ENCODE assay signal across 36 mouse cellular contexts in the genomic region with DNA sequence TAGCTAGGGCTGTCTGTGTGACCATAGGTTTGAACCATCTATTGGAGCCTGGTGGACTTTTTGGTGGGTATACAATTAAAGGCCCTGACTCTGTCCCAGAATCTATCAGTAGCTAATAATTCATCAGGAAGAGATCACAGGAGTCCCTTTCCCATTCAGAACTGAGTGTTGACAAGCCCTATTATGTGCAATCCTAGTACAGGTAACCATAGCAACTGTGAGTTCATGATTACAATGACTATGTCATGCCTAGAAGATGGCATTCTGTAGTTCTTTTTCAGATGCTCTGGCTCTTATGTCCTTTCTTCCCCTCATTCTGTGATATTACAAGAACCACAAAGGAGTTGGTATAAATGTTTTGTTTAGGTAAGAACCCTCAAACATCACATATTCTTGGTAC. TPM values are rescaled to one million over a fixed set of nuclear protein-coding genes. Genes with fewer than 3 reads are reported as not detected.
DNase-seq lines count a peak whose midpoint lies in the region; ATAC-seq and TF ChIP-seq lines count a peak whose summit lies in the region.
"Had no signal": no experiment of that assay in that cellular context is flagged by ENCODE, and none has a peak within 500 bp of the region (broad histone marks: within the 10 kb centered on the region; RNA-seq: fewer than 3 reads in every experiment).

No protein-coding gene starts in this region.

- no peak overlapping the region for H3K9ac ChIP-seq in forebrain, embryonic 14.5 days (ENCODE audit: low read length)
- H3K9ac ChIP-seq in hindbrain, postnatal 0 days (replicated peaks; ENCODE audit: low read length), result no peak overlapping the region
- no peak overlapping the region for H3K9ac ChIP-seq in hindbrain, embryonic 13.5 days
- no peak overlapping the region for H3K9ac ChIP-seq in midbrain, postnatal 0 days (replicated peaks; ENCODE audit: low read length, poor library complexity, severe bottlenecking)
- H3K9ac ChIP-seq: embryonic facial prominence, embryonic 12.5 days; embryonic facial prominence, embryonic 15.5 days; forebrain, embryonic 15.5 days; hindbrain, embryonic 14.5 days had no signal

- no peak overlapping the region for H3K4me2 ChIP-seq in forebrain, embryonic 14.5 days (ENCODE audit: low read length)
- H3K4me2 ChIP-seq in hindbrain, postnatal 0 days (ENCODE audit: low read depth, low read length), result no peak overlapping the region
- no peak overlapping the region for H3K4me2 ChIP-seq in hindbrain, embryonic 13.5 days
- H3K4me2 ChIP-seq in midbrain, postnatal 0 days (ENCODE audit: low read depth, low read length, poor library complexity, severe bottlenecking), result no peak overlapping the region
- H3K4me2 ChIP-seq: embryonic facial prominence, embryonic 12.5 days; embryonic facial prominence, embryonic 15.5 days; forebrain, embryonic 15.5 days; heart, embryonic 11.5 days; hindbrain, embryonic 14.5 days had no signal

- ATAC-seq in forebrain, embryonic 14.5 days, result no peak
- 0 out of 2 replicates have a peak, but pooled peaks have one; percentile 55 for ATAC-seq in hindbrain, postnatal 0 days
- no peak for ATAC-seq in hindbrain, embryonic 13.5 days (ENCODE audit: low FRiP score)
- peak; percentile 69 for ATAC-seq in midbrain, postnatal 0 days (ENCODE audit: low FRiP score)
- ATAC-seq: forebrain, embryonic 15.5 days; intestine, postnatal 0 days; Patski had no signal

- H3K36me3 ChIP-seq in forebrain, embryonic 14.5 days (ENCODE audit: control insufficient read depth, insufficient read depth, low read length), result no peaks in the 10 kb centered on the region
- no peaks in the 10 kb centered on the region for H3K36me3 ChIP-seq in forebrain, embryonic 10.5 days (replicated peaks)
- no peaks in the 10 kb centered on the region for H3K36me3 ChIP-seq in hindbrain, postnatal 0 days (ENCODE audit: insufficient read depth, low read length)
- H3K36me3 ChIP-seq in hindbrain, embryonic 13.5 days, result no peaks in the 10 kb centered on the region
- no peaks in the 10 kb centered on the region for H3K36me3 ChIP-seq in midbrain, postnatal 0 days (ENCODE audit: insufficient read depth, low read length)
- H3K36me3 ChIP-seq in midbrain, embryonic 10.5 days, result no peaks in the 10 kb centered on the region
- H3K36me3 ChIP-seq: embryonic facial prominence, embryonic 12.5 days; embryonic facial prominence, embryonic 15.5 days; forebrain, embryonic 15.5 days; G1E; hindbrain, embryonic 10.5 days had no signal

- intact Hi-C loops in heart, postnatal 36 days (cut with DNase I), result no loop called here

- no peak for TF ChIP-seq CTCF in hindbrain, postnatal 0 days (IDR thresholded peaks at IDR 0.05; ENCODE audit: low read depth)
- no peak for TF ChIP-seq CTCF in midbrain, postnatal 0 days (IDR thresholded peaks at IDR 0.05)

- H3K27ac ChIP-seq in forebrain, embryonic 14.5 days (ENCODE audit: low read depth, low read length), result no peak overlapping the region
- H3K27ac ChIP-seq in forebrain, embryonic 10.5 days, result no peak overlapping the region
- H3K27ac ChIP-seq in hindbrain, postnatal 0 days, result no peak overlapping the region
- H3K27ac ChIP-seq in hindbrain, embryonic 13.5 days, result no peak overlapping the region
- 0 out of 2 replicates have a peak overlapping the region, but pooled peaks have one; percentile 43 for H3K27ac ChIP-seq in midbrain, postnatal 0 days (ENCODE audit: low read depth, low read length)
- no peak overlapping the region for H3K27ac ChIP-seq in midbrain, embryonic 10.5 days (replicated peaks)
- H3K27ac ChIP-seq: embryonic facial prominence, embryonic 12.5 days; embryonic facial prominence, embryonic 15.5 days; forebrain, embryonic 15.5 days; gastrocnemius, adult 2 months; hindbrain, embryonic 10.5 days; hindbrain, embryonic 14.5 days had no signal

- H3K9me3 ChIP-seq in forebrain, embryonic 14.5 days (replicated peaks; ENCODE audit: control insufficient read depth, low read length), result no peaks in the 10 kb centered on the region
- no peaks in the 10 kb centered on the region for H3K9me3 ChIP-seq in forebrain, embryonic 10.5 days
- H3K9me3 ChIP-seq in hindbrain, postnatal 0 days (ENCODE audit: low read length), result no peaks in the 10 kb centered on the region
- no peaks in the 10 kb centered on the region for H3K9me3 ChIP-seq in hindbrain, embryonic 13.5 days
- no peaks in the 10 kb centered on the region for H3K9me3 ChIP-seq in midbrain, postnatal 0 days (ENCODE audit: low read length)
- no peaks in the 10 kb centered on the region for H3K9me3 ChIP-seq in midbrain, embryonic 10.5 days (replicated peaks)
- H3K9me3 ChIP-seq: embryonic facial prominence, embryonic 12.5 days; embryonic facial prominence, embryonic 15.5 days; forebrain, embryonic 15.5 days; G1E; hindbrain, embryonic 10.5 days had no signal

- H3K4me3 ChIP-seq in forebrain, embryonic 14.5 days (ENCODE audit: low read depth, low read length), result no peak overlapping the region
- H3K4me3 ChIP-seq in forebrain, embryonic 10.5 days, result no peak overlapping the region
- H3K4me3 ChIP-seq in hindbrain, postnatal 0 days (ENCODE audit: low read length), result no peak overlapping the region
- no peak overlapping the region for H3K4me3 ChIP-seq in hindbrain, embryonic 13.5 days
- no peak overlapping the region for H3K4me3 ChIP-seq in midbrain, postnatal 0 days (ENCODE audit: low read depth, low read length)
- H3K4me3 ChIP-seq in midbrain, embryonic 10.5 days, result no peak overlapping the region
- H3K4me3 ChIP-seq: embryonic facial prominence, embryonic 12.5 days; embryonic facial prominence, embryonic 15.5 days; forebrain, embryonic 15.5 days; gastrocnemius, adult 2 months; hindbrain, embryonic 10.5 days had no signal

- H3K4me1 ChIP-seq in forebrain, embryonic 14.5 days (ENCODE audit: control insufficient read depth, insufficient read depth, low read length), result no peaks in the 10 kb centered on the region
- 0 out of 2 replicates have a peak, but pooled peaks cover 5% of the 10 kb centered on the region for H3K4me1 ChIP-seq in forebrain, embryonic 10.5 days
- H3K4me1 ChIP-seq in hindbrain, postnatal 0 days (ENCODE audit: insufficient read depth, low read length), result no peaks in the 10 kb centered on the region
- H3K4me1 ChIP-seq in hindbrain, embryonic 13.5 days (replicated peaks), result no peaks in the 10 kb centered on the region
- H3K4me1 ChIP-seq in midbrain, postnatal 0 days (ENCODE audit: insufficient read depth, low read length), result no peaks in the 10 kb centered on the region
- H3K4me1 ChIP-seq in midbrain, embryonic 10.5 days, result peaks cover 3% of the 10 kb centered on the region; the same call in 1 of the 2 replicates
- H3K4me1 ChIP-seq: embryonic facial prominence, embryonic 12.5 days; embryonic facial prominence, embryonic 15.5 days; forebrain, embryonic 15.5 days had no signal

- DNase-seq in forebrain, embryonic 14.5 days (ENCODE audit: low spot score), result peak; percentile 37
- no peak for DNase-seq in forebrain, embryonic 10.5 days (ENCODE audit: extremely low spot score, low spot score)
- DNase-seq in hindbrain, postnatal 0 days (ENCODE audit: low spot score), result peak; percentile 52
- DNase-seq in midbrain, postnatal 0 days (ENCODE audit: low spot score), result peak; percentile 47
- no peak for DNase-seq in midbrain, embryonic 10.5 days (ENCODE audit: low spot score)
- DNase-seq in heart, postnatal 36 days, result no peak
- DNase-seq: adrenal gland, postnatal 10 days; adrenal gland, postnatal 36 days; B cell, adult 2 months; cerebellum, adult 11-12 months; cerebellum, adult 8-10 months; cerebellum, postnatal 10 days; cerebellum, postnatal 36 days; gastrocnemius, adult 2 months; gastrocnemius, postnatal 14 days; heart, adult 11 months had no signal

- no peaks in the 10 kb centered on the region for H3K27me3 ChIP-seq in forebrain, embryonic 14.5 days (replicated peaks; ENCODE audit: control insufficient read depth, insufficient read depth, low read length)
- no peaks in the 10 kb centered on the region for H3K27me3 ChIP-seq in forebrain, embryonic 10.5 days (ENCODE audit: poor library complexity, severe bottlenecking)
- H3K27me3 ChIP-seq in hindbrain, postnatal 0 days (ENCODE audit: insufficient read depth, low read length), result no peaks in the 10 kb centered on the region
- no peaks in the 10 kb centered on the region for H3K27me3 ChIP-seq in hindbrain, embryonic 13.5 days
- no peaks in the 10 kb centered on the region for H3K27me3 ChIP-seq in midbrain, postnatal 0 days (ENCODE audit: insufficient read depth, low read length)
- no peaks in the 10 kb centered on the region for H3K27me3 ChIP-seq in midbrain, embryonic 10.5 days (ENCODE audit: low read depth, poor library complexity, severe bottlenecking)
- H3K27me3 ChIP-seq: CH12.LX; embryonic facial prominence, embryonic 12.5 days; embryonic facial prominence, embryonic 15.5 days; forebrain, embryonic 15.5 days had no signal

RNA-seq across cellular contexts. Expression of a gene that starts 51.4 kb away (rescaled TPM):
- not detected in 2 replicates for polyA plus RNA-seq in forebrain, embryonic 14.5 days (2014; fragmentation: Nextera tagmentation; extraction: Ambion mirVana)
- polyA plus RNA-seq in forebrain, embryonic 10.5 days (2016; fragmentation: Nextera tagmentation; extraction: Ambion mirVana), result not detected in 2 replicates
- not detected in 2 replicates for total RNA-seq in hindbrain, postnatal 0 days (2014; rRNA removed)
- polyA plus RNA-seq in hindbrain, postnatal 0 days (2015; fragmentation: Nextera tagmentation; extraction: Ambion mirVana), result not detected in 2 replicates
- polyA plus RNA-seq in hindbrain, embryonic 13.5 days (2015; fragmentation: Nextera tagmentation; extraction: Ambion mirVana), result not detected in 2 replicates
- total RNA-seq in midbrain, postnatal 0 days (2014; rRNA removed), result not detected in 2 replicates
- not detected in 2 replicates for polyA plus RNA-seq in midbrain, postnatal 0 days (2015; fragmentation: Nextera tagmentation; extraction: Ambion mirVana)
- not detected in 2 replicates for polyA plus RNA-seq in midbrain, embryonic 10.5 days (2016; fragmentation: Nextera tagmentation; extraction: Ambion mirVana)
- not detected for total RNA-seq in heart, postnatal 36 days (2021)
- total RNA-seq: adrenal gland, adult 18-20 months; adrenal gland, postnatal 10 days; adrenal gland, postnatal 36 days; CH12.LX; gastrocnemius, adult 2 months; gastrocnemius, postnatal 14 days; gastrocnemius, postnatal 4 days; heart, adult 8-10 months; heart, postnatal 25 days had no signal
- polyA plus RNA-seq: cortical plate, adult 2 months; embryonic facial prominence, embryonic 12.5 days; embryonic facial prominence, embryonic 15.5 days; forebrain, embryonic 15.5 days; frontal cortex, adult 2 months; G1E; heart, embryonic 11.5 days; heart, embryonic 14.5 days; heart, postnatal 0 days; hindbrain, embryonic 14.5 days; intestine, embryonic 14.5 days; intestine, postnatal 0 days; Patski had no signal

Comparison
In these comparisons a context has a peak if more than half of its experiments do, and no peak if none do; other contexts are left out.
1. ATAC-seq: peak in hindbrain, postnatal 0 days (single experiment) and midbrain, postnatal 0 days (single experiment); none in forebrain, embryonic 14.5 days (single experiment) and hindbrain, embryonic 13.5 days (single experiment).
2. DNase-seq: peak in forebrain, embryonic 14.5 days (single experiment), hindbrain, postnatal 0 days (single experiment) and midbrain, postnatal 0 days (single experiment); none in forebrain, embryonic 10.5 days (single experiment), midbrain, embryonic 10.5 days (single experiment) and heart, postnatal 36 days (0 of 2).